Mouse (Mus musculus): ENCODE results near the gene Apoa1. TPM values are rescaled to one million over a fixed set of nuclear protein-coding genes. Genes with fewer than 3 reads are reported as not detected.
A peak's percentile ranks its signal among the peaks of the same experiment; 100 is the strongest.

Apoa1 gene
- polyA plus RNA-seq, 1 experiment from 2014 or later, result 3,214 TPM

DNA sequence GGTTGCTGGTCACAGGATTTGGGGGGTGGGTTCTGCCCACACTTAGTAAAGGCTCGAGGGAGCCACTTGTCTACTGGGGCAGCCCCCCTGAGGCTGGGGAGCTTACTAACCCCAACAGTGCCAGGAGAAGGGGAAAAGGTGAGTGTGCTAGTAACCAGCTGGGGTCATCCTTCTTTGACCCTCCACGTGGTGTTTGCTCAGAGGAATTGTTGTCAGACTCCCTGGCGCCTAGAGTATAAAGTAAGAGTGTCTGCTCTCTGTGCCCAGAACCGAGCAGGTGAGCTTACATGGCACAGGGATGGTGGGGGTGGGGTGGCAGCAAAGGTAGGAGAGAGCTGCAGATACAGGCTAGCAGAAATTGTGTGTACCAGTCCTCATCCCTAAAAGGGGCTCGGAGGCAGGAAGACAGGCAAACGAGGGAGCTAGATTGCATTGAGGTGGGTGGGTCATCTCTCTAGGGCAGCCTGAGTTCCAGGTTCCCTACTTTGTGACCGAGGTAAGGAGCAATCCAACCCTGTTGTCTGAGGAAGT, 40.0 kb downstream of the Apoa1 start, which contains the start of gene Apoa5:
TSS of gene Apoa5 (plus strand) at position 291 of the 531 bp plus-strand sequence.
- Histone ChIP-seq H3K9me3 (ENCODE audit: control insufficient read depth, low read length) (no peaks in the 10 kb centered on the region), H3K4me3 (ENCODE audit: low read length) (no peak within 1 kb of the TSS), H3K27ac (ENCODE audit: low read length) (no peak within 1 kb of the TSS), H3K36me3 (ENCODE audit: control insufficient read depth, insufficient read depth, low read length) (no peaks in the 10 kb centered on the region), H3K4me1 (ENCODE audit: control insufficient read depth, insufficient read depth, low read length) (no peaks in the 10 kb centered on the region), H3K9ac (ENCODE audit: low read depth, low read length) (no peak within 1 kb of the TSS), H3K27me3 (replicated peaks; ENCODE audit: control insufficient read depth, insufficient read depth, low read length) (no peaks in the 10 kb centered on the region; the same call in 1 of the 2 replicates), H3K4me2 (ENCODE audit: low read depth, low read length) (no peak within 1 kb of the TSS)
- WGBS, result 40% methylated on average over 7 of the region's 7 CpGs
- ATAC-seq, result no peak

DNA sequence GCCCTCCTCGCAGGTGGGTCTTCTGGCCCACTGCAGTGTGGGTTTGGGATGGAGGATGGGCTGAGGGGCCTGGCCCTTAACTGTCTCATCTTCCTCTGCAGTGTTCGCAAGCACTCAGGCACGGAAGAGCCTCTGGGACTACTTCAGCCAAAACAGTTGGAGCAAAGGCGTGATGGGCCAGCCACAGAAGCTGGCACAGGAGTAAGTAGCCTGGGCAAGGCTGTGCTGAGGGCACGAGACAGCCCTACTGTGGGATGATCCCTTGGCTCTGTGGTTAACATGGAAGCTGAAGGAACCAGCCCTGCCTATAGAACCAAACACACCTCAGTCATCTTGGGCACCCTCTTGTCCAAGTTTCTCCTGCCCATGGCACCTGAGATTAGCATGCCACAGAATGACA, 40.7 kb downstream of the Apoa1 start:
- no peak overlapping the region for H3K27ac ChIP-seq (ENCODE audit: low read length)
- H3K36me3 ChIP-seq (ENCODE audit: control insufficient read depth, insufficient read depth, low read length), result no peaks in the 10 kb centered on the region
- H3K4me2 ChIP-seq (ENCODE audit: low read depth, low read length), result no peak overlapping the region
- peaks cover 5% of the 10 kb centered on the region for H3K4me1 ChIP-seq (ENCODE audit: control insufficient read depth, insufficient read depth, low read length)
- H3K27me3 ChIP-seq (replicated peaks; ENCODE audit: control insufficient read depth, insufficient read depth, low read length), result no peaks in the 10 kb centered on the region; the same call in 1 of the 2 replicates
- no peaks in the 10 kb centered on the region for H3K9me3 ChIP-seq (ENCODE audit: control insufficient read depth, low read length)
- H3K4me3 ChIP-seq (ENCODE audit: low read length), result no peak overlapping the region
- H3K9ac ChIP-seq (ENCODE audit: low read depth, low read length), result no peak overlapping the region
- ATAC-seq, result no peak
- 88% methylated on average over 5 of the region's 5 CpGs for WGBS

DNA sequence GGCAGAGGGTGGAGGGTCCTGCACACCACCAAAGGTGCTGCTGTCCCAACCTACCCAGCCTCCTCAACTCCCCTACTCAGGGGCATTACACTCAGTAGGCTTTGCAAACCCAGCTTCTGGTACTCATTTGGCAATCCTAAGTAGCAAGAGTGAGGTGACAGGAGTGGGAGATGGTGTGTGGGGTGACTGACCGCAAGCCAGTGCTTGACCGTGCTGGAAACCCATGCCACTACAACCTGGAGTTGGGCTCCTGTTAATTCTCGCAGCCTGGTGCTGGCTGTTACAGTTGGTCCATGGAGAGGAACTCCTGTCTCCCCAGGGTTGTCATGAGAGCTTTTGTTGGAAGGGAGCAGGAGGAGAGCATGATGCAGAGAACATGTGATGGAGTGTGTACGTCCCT, 42.4 kb downstream of the Apoa1 start:
- Histone ChIP-seq H3K9ac (ENCODE audit: low read depth, low read length) (no peak overlapping the region), H3K27ac (ENCODE audit: low read length) (no peak overlapping the region), H3K4me3 (ENCODE audit: low read length) (no peak overlapping the region), H3K36me3 (ENCODE audit: control insufficient read depth, insufficient read depth, low read length) (0 out of 2 replicates have a peak, but pooled peaks cover 9% of the 10 kb centered on the region), H3K4me1 (ENCODE audit: control insufficient read depth, insufficient read depth, low read length) (peaks cover 5% of the 10 kb centered on the region), H3K9me3 (ENCODE audit: control insufficient read depth, low read length) (no peaks in the 10 kb centered on the region), H3K4me2 (ENCODE audit: low read depth, low read length) (no peak overlapping the region), H3K27me3 (replicated peaks; ENCODE audit: control insufficient read depth, insufficient read depth, low read length) (no peaks in the 10 kb centered on the region; the same call in 1 of the 2 replicates)
- WGBS, result 91% methylated on average over 4 of the region's 4 CpGs
- ATAC-seq, result no peak

DNA sequence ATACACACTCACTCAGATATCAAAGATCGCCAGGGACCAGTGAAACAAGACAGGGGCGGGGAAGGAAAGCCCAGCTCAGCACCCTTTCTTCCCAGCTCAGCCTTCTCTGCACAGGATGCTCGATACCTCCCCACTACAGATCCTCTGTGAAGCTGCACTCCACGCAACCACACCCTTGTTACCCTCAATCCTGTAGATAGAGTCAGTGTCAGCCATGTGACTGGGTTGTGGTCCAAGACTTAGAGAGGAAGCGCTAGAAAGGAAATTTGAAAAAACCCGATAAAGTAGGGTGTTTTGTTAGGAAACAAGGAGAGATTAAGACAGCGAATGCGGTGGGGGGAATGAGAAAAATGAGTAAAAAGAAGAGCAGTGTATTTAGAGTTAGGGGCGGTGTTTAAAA, 43.7 kb downstream of the Apoa1 start:
- no peak overlapping the region for H3K4me2 ChIP-seq (ENCODE audit: low read depth, low read length)

GRCm38 (mm10) chr9:46272677-46273454, 44.5 kb downstream of the Apoa1 start, which contains the start of gene Zpr1:
Gene Zpr1, plus strand, starts transcription at chr9:46273064.
- H3K27me3 ChIP-seq (replicated peaks; ENCODE audit: control insufficient read depth, insufficient read depth, low read length), result no peaks in the 10 kb centered on the region; the same call in 1 of the 2 replicates
- WGBS, result 5% methylated on average over 45 of the region's 45 CpGs
- H3K9ac ChIP-seq (ENCODE audit: low read depth, low read length), result peak within 1 kb of the TSS; percentile 78
- H3K4me1 ChIP-seq (ENCODE audit: control insufficient read depth, insufficient read depth, low read length), result peaks cover 5% of the 10 kb centered on the region
- H3K9me3 ChIP-seq (ENCODE audit: control insufficient read depth, low read length), result no peaks in the 10 kb centered on the region
- H3K4me3 ChIP-seq (ENCODE audit: low read length), result peak within 1 kb of the TSS; percentile 97
- peaks cover 19% of the 10 kb centered on the region; the same call in 1 of the 2 replicates for H3K36me3 ChIP-seq (ENCODE audit: control insufficient read depth, insufficient read depth, low read length)
- peak within 1 kb of the TSS; percentile 83 for H3K4me2 ChIP-seq (ENCODE audit: low read depth, low read length)
- peak; percentile 95 for ATAC-seq
- H3K27ac ChIP-seq (ENCODE audit: low read length), result peak within 1 kb of the TSS; percentile 20

More for the DNA sequence above, 43.7 kb downstream of the Apoa1 start:
- 0 out of 2 replicates have a peak, but pooled peaks cover 13% of the 10 kb centered on the region for H3K36me3 ChIP-seq (ENCODE audit: control insufficient read depth, insufficient read depth, low read length)
- H3K9me3 ChIP-seq (ENCODE audit: control insufficient read depth, low read length), result no peaks in the 10 kb centered on the region
- H3K4me3 ChIP-seq (ENCODE audit: low read length), result no peak overlapping the region; the same call in 1 of the 2 replicates
- no peak overlapping the region for H3K27ac ChIP-seq (ENCODE audit: low read length)
- no peak overlapping the region for H3K9ac ChIP-seq (ENCODE audit: low read depth, low read length)
- WGBS, result 83% methylated on average over 9 of the region's 9 CpGs
- ATAC-seq, result no peak
- no peaks in the 10 kb centered on the region; the same call in 1 of the 2 replicates for H3K27me3 ChIP-seq (replicated peaks; ENCODE audit: control insufficient read depth, insufficient read depth, low read length)
- H3K4me1 ChIP-seq (ENCODE audit: control insufficient read depth, insufficient read depth, low read length), result peaks cover 5% of the 10 kb centered on the region

DNA sequence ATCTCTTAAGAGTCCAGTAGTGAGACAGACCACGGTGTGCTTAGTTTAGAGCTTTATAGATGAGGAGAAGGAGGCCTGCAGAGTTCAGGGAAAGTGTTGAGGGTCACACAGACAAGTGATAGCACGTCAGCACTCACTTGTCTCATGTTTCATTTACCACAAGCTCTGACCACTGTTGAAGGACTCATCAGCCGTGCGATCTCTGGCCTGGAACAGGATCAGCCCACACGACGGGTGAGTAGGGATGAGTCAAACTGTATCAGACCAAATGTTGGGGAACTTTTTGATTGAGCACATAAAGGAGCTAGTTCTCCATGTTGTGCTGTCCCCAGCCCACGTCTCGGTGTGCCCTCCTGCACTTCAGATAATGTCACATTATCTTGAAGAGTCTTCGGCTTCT, 46.1 kb downstream of the Apoa1 start:
- H3K4me3 ChIP-seq (ENCODE audit: low read length), result no peak overlapping the region
- no peak for ATAC-seq
- no peaks in the 10 kb centered on the region; the same call in 1 of the 2 replicates for H3K27me3 ChIP-seq (replicated peaks; ENCODE audit: control insufficient read depth, insufficient read depth, low read length)
- H3K4me1 ChIP-seq (ENCODE audit: control insufficient read depth, insufficient read depth, low read length), result peaks cover 5% of the 10 kb centered on the region
- H3K9me3 ChIP-seq (ENCODE audit: control insufficient read depth, low read length), result no peaks in the 10 kb centered on the region
- H3K9ac ChIP-seq (ENCODE audit: low read depth, low read length), result no peak overlapping the region
- no peak overlapping the region for H3K27ac ChIP-seq (ENCODE audit: low read length)
- 88% methylated on average over 9 of the region's 9 CpGs for WGBS
- H3K4me2 ChIP-seq (ENCODE audit: low read depth, low read length), result no peak overlapping the region; the same call in 1 of the 2 replicates
- H3K36me3 ChIP-seq (ENCODE audit: control insufficient read depth, insufficient read depth, low read length), result peaks cover 19% of the 10 kb centered on the region; the same call in 1 of the 2 replicates

Other genes starting within 250 kb of the Apoa1 start
- gene Pafah1b2, start 215.9 kb upstream of the Apoa1 start, polyA plus RNA-seq (2015; fragmentation: Nextera tagmentation; extraction: Ambion mirVana), result 123 and 137 TPM in 2 replicates
- 5.1 and 5.2 TPM in 2 replicates for gene Sik3, start 215.8 kb upstream of the Apoa1 start, polyA plus RNA-seq (2015; fragmentation: Nextera tagmentation; extraction: Ambion mirVana)
- 590 and 929 TPM in 2 replicates for gene Apoc3, start 7.1 kb downstream of the Apoa1 start, polyA plus RNA-seq (2015; fragmentation: Nextera tagmentation; extraction: Ambion mirVana)
- 1,729 and 3,070 TPM in 2 replicates for gene Apoa4, start 12.1 kb downstream of the Apoa1 start, polyA plus RNA-seq (2015; fragmentation: Nextera tagmentation; extraction: Ambion mirVana)
- gene Apoa5, start 40.1 kb downstream of the Apoa1 start, polyA plus RNA-seq (2015; fragmentation: Nextera tagmentation; extraction: Ambion mirVana), result 0.33 and 0.35 TPM in 2 replicates
- 47.6 and 50.0 TPM in 2 replicates for gene Zpr1, start 44.5 kb downstream of the Apoa1 start, polyA plus RNA-seq (2015; fragmentation: Nextera tagmentation; extraction: Ambion mirVana)
- 17.0 and 19.4 TPM in 2 replicates for gene Bud13, start 54.4 kb downstream of the Apoa1 start, polyA plus RNA-seq (2015; fragmentation: Nextera tagmentation; extraction: Ambion mirVana)
- 0.11 TPM in 1 of 2 replicates, not detected in the other for gene 4931429L15Rik, start 91.4 kb downstream of the Apoa1 start, polyA plus RNA-seq (2015; fragmentation: Nextera tagmentation; extraction: Ambion mirVana)

Data from intestine, embryonic 16.5 days (tissue).